Comparison of ENCODE assay signal across 24 mouse cellular contexts in genomic region chr2:76496749-76497140, GRCm38 (mm10).
DNase-seq lines count a peak whose midpoint lies in the region; ATAC-seq and TF ChIP-seq lines count a peak whose summit lies in the region.
"Had no signal": no experiment of that assay in that cellular context is flagged by ENCODE, and none has a peak within 500 bp of the region (broad histone marks: within the 10 kb centered on the region; RNA-seq: fewer than 3 reads in every experiment).

No protein-coding gene starts in this region.

- H3K36me3 ChIP-seq in kidney, adult 2 months (ENCODE audit: control insufficient read depth, insufficient read depth, low read length), result no peaks in the 10 kb centered on the region; the same call in 1 of the 2 replicates
- H3K36me3 ChIP-seq in lung, postnatal 0 days (ENCODE audit: insufficient read depth, low read length), result no peaks in the 10 kb centered on the region
- no peaks in the 10 kb centered on the region for H3K36me3 ChIP-seq in intestine, embryonic 16.5 days (ENCODE audit: control insufficient read depth, insufficient read depth, low read length)
- peaks cover 3% of the 10 kb centered on the region for H3K36me3 ChIP-seq in small intestine, adult 2 months (ENCODE audit: control insufficient read depth, insufficient read depth, low read length)
- H3K36me3 ChIP-seq: embryonic facial prominence, embryonic 13.5 days; embryonic facial prominence, embryonic 15.5 days; forebrain, embryonic 10.5 days; forebrain, embryonic 12.5 days had no signal

- WGBS in kidney, adult 2 months, result 52% methylated on average over 4 of the region's 4 CpGs
- 62% methylated on average over 4 of the region's 4 CpGs for WGBS in lung, postnatal 0 days
- 64% methylated on average over 4 of the region's 4 CpGs for WGBS in intestine, embryonic 16.5 days
- 34% methylated on average over 4 of the region's 4 CpGs for WGBS in small intestine, adult 2 months

- H3K27ac ChIP-seq in kidney, adult 2 months (ENCODE audit: insufficient read depth, low read depth, low read length), result peak overlapping the region; percentile 97
- no peak overlapping the region for H3K27ac ChIP-seq in lung, postnatal 0 days (ENCODE audit: low read length)
- H3K27ac ChIP-seq in intestine, embryonic 16.5 days (ENCODE audit: low read length), result no peak overlapping the region
- peak overlapping the region; percentile 62 for H3K27ac ChIP-seq in small intestine, adult 2 months (ENCODE audit: insufficient read depth, low read depth, low read length)
- H3K27ac ChIP-seq: embryonic facial prominence, embryonic 13.5 days; embryonic facial prominence, embryonic 15.5 days; forebrain, embryonic 10.5 days; forebrain, embryonic 12.5 days had no signal

- no peaks in the 10 kb centered on the region for H3K9me3 ChIP-seq in lung, postnatal 0 days (ENCODE audit: low read length)
- H3K9me3 ChIP-seq in intestine, embryonic 16.5 days (ENCODE audit: control insufficient read depth, low read length), result no peaks in the 10 kb centered on the region
- H3K9me3 ChIP-seq: embryonic facial prominence, embryonic 13.5 days; embryonic facial prominence, embryonic 15.5 days; forebrain, embryonic 10.5 days; forebrain, embryonic 12.5 days had no signal

- no peak overlapping the region for H3K9ac ChIP-seq in lung, postnatal 0 days (replicated peaks; ENCODE audit: low read depth)
- H3K9ac ChIP-seq in intestine, embryonic 16.5 days (ENCODE audit: low read depth, low read length), result no peak overlapping the region
- H3K9ac ChIP-seq: embryonic facial prominence, embryonic 13.5 days; embryonic facial prominence, embryonic 15.5 days; forebrain, embryonic 12.5 days had no signal

- H3K4me3 ChIP-seq in kidney, adult 2 months (ENCODE audit: insufficient read depth, low read depth, low read length), result no peak overlapping the region
- no peak overlapping the region for H3K4me3 ChIP-seq in lung, postnatal 0 days (ENCODE audit: low read depth, low read length)
- no peak overlapping the region for H3K4me3 ChIP-seq in intestine, embryonic 16.5 days (ENCODE audit: low read length)
- H3K4me3 ChIP-seq in small intestine, adult 2 months (ENCODE audit: low read depth, low read length), result no peak overlapping the region
- H3K4me3 ChIP-seq: embryonic facial prominence, embryonic 13.5 days; embryonic facial prominence, embryonic 15.5 days; erythroblast, embryonic 14.5 days; forebrain, embryonic 10.5 days; forebrain, embryonic 12.5 days had no signal

- ATAC-seq in lung, postnatal 0 days, result no peak
- peak; percentile 34 for ATAC-seq in intestine, embryonic 16.5 days
- no peak for ATAC-seq in monocyte, adult 5-6 weeks (replicated peaks; ENCODE audit: insufficient number of reproducible peaks, low FRiP score, low TSS enrichment, poor library complexity, severe bottlenecking)
- ATAC-seq: forebrain, embryonic 14.5 days; forebrain, embryonic 16.5 days had no signal

- TF ChIP-seq POLR2A in kidney, adult 2 months (IDR thresholded peaks at IDR 0.05; ENCODE audit: low read depth, low read length), result no peak
- TF ChIP-seq POLR2A in small intestine, adult 2 months (IDR thresholded peaks at IDR 0.05; ENCODE audit: low read depth, low read length), result no peak

- peaks cover 22% of the 10 kb centered on the region; the same call in 1 of the 2 replicates for H3K4me1 ChIP-seq in kidney, adult 2 months (ENCODE audit: control insufficient read depth, insufficient read depth, low read length)
- no peaks in the 10 kb centered on the region for H3K4me1 ChIP-seq in lung, postnatal 0 days (ENCODE audit: insufficient read depth, low read depth, low read length)
- H3K4me1 ChIP-seq in intestine, embryonic 16.5 days (ENCODE audit: control insufficient read depth, insufficient read depth, low read length), result 0 out of 2 replicates have a peak, but pooled peaks cover 3% of the 10 kb centered on the region
- H3K4me1 ChIP-seq in small intestine, adult 2 months (ENCODE audit: control insufficient read depth, insufficient read depth, insufficient read length, low read length), result peaks cover 19% of the 10 kb centered on the region; the same call in 1 of the 2 replicates
- H3K4me1 ChIP-seq: embryonic facial prominence, embryonic 15.5 days; forebrain, embryonic 12.5 days had no signal

- no peak for TF ChIP-seq CTCF in kidney, adult 2 months (conservative IDR thresholded peaks at IDR 0.05; ENCODE audit: insufficient read depth, insufficient read length, low read depth, low read length)
- TF ChIP-seq CTCF in lung, postnatal 0 days (IDR thresholded peaks at IDR 0.05), result no peak
- TF ChIP-seq CTCF in small intestine, adult 2 months (IDR thresholded peaks at IDR 0.05; ENCODE audit: extremely low read depth, insufficient read length, insufficient replicate concordance, low read depth, low read length), result no peak

- DNase-seq in kidney, adult 2 months, result peak; percentile 28
- no peak for DNase-seq in kidney, adult 8-10 months
- DNase-seq in lung, postnatal 0 days (ENCODE audit: low spot score), result peak; percentile 21
- no peak for DNase-seq in lung, postnatal 25 days (ENCODE audit: low spot score)
- DNase-seq in cerebellum, postnatal 10 days, result no peak
- DNase-seq: adrenal gland, adult 8-10 months; adrenal gland, postnatal 14 days; adrenal gland, postnatal 36 days; cerebellum, adult 11-12 months; cerebellum, adult 2 months; cerebellum, adult 9-10 months; cerebellum, postnatal 14 days; cerebellum, postnatal 36 days; embryo, embryonic 11 days had no signal

- no peak for TF ChIP-seq EP300 in lung, postnatal 0 days (IDR thresholded peaks at IDR 0.05)

- H3K27me3 ChIP-seq in kidney, adult 2 months (replicated peaks; ENCODE audit: control insufficient read depth, insufficient read depth, low read length), result no peaks in the 10 kb centered on the region
- no peaks in the 10 kb centered on the region for H3K27me3 ChIP-seq in lung, postnatal 0 days (replicated peaks; ENCODE audit: insufficient read depth, low read length)
- H3K27me3 ChIP-seq in intestine, embryonic 16.5 days (replicated peaks; ENCODE audit: control insufficient read depth, insufficient read depth, low read length), result no peaks in the 10 kb centered on the region
- no peaks in the 10 kb centered on the region for H3K27me3 ChIP-seq in small intestine, adult 2 months (ENCODE audit: control insufficient read depth, insufficient read depth, low read length)
- H3K27me3 ChIP-seq: embryonic facial prominence, embryonic 13.5 days; embryonic facial prominence, embryonic 15.5 days; forebrain, embryonic 12.5 days had no signal

- no peak overlapping the region for H3K4me2 ChIP-seq in lung, postnatal 0 days (replicated peaks; ENCODE audit: low read depth, low read length)
- H3K4me2 ChIP-seq in intestine, embryonic 16.5 days (ENCODE audit: low read depth, low read length), result no peak overlapping the region
- H3K4me2 ChIP-seq: embryonic facial prominence, embryonic 13.5 days; embryonic facial prominence, embryonic 15.5 days; forebrain, embryonic 12.5 days had no signal

Comparison
In these comparisons a context has a peak if more than half of its experiments do, and no peak if none do; other contexts are left out.
1. DNase-seq: peak in kidney, adult 2 months (single experiment) and lung, postnatal 0 days (single experiment); none in kidney, adult 8-10 months (0 of 2), lung, postnatal 25 days (single experiment) and cerebellum, postnatal 10 days (0 of 2).
2. H3K27ac ChIP-seq: peak in kidney, adult 2 months (single experiment) and small intestine, adult 2 months (single experiment); none in lung, postnatal 0 days (single experiment) and intestine, embryonic 16.5 days (single experiment).